21 mouse cellular contexts compared by ENCODE assay signal in the genomic region with DNA sequence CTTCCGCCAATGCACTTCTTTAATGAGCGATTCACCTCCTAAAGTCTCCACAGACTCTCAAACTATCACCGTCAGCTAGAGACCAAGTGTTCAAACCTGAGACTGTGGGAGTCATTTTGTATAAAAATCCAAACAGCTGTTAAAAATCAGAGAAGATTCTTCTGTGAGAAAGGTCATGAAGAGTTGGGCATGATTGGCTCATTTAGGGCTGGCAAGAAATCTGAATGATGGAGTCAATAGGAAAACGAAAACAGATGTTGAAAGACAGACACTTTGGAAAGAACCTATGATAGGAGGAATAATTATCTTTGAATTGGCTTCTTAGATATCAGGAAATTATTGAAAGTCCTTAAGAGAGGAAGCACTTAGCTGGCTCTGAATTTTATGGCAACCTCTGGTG. TPM values are rescaled to one million over a fixed set of nuclear protein-coding genes. Genes with fewer than 3 reads are reported as not detected.
"Had no signal": no experiment of that assay in that cellular context is flagged by ENCODE, and none has a peak within 500 bp of the region (broad histone marks: within the 10 kb centered on the region; RNA-seq: fewer than 3 reads in every experiment).

No protein-coding gene starts in this region.

- H3K27me3 ChIP-seq: lung, embryonic 15.5 days; midbrain, embryonic 13.5 days; midbrain, embryonic 15.5 days; neural tube, embryonic 12.5 days; stomach, embryonic 15.5 days had no signal

- H3K27ac ChIP-seq: lung, embryonic 15.5 days; macrophage; midbrain, embryonic 13.5 days; midbrain, embryonic 15.5 days; neural tube, embryonic 12.5 days; stomach, embryonic 15.5 days; stomach, postnatal 0 days had no signal

- DNase-seq: liver, postnatal 0 days; lung, adult 2 months; lung, postnatal 14 days; lung, postnatal 36 days; right cerebral cortex, postnatal 14 days; spleen, adult 18-20 months; thymus, postnatal 14 days; thymus, postnatal 36 days had no signal

- ATAC-seq: liver, postnatal 0 days; lung, postnatal 0 days; midbrain, embryonic 13.5 days; midbrain, embryonic 15.5 days had no signal

- H3K4me3 ChIP-seq: lung, embryonic 15.5 days; megakaryocyte, embryonic 14.5 days; midbrain, embryonic 13.5 days; midbrain, embryonic 15.5 days; neural tube, embryonic 12.5 days; stomach, embryonic 15.5 days had no signal

- H3K4me1 ChIP-seq: megakaryocyte, embryonic 14.5 days; midbrain, embryonic 13.5 days; midbrain, embryonic 15.5 days; neural tube, embryonic 12.5 days had no signal

- H3K9me3 ChIP-seq: lung, embryonic 15.5 days; megakaryocyte, embryonic 14.5 days; midbrain, embryonic 13.5 days; midbrain, embryonic 15.5 days; neural tube, embryonic 12.5 days; stomach, embryonic 15.5 days had no signal

- H3K9ac ChIP-seq: liver, postnatal 0 days; lung, embryonic 15.5 days; midbrain, embryonic 13.5 days; midbrain, embryonic 15.5 days; neural tube, embryonic 12.5 days; stomach, embryonic 15.5 days had no signal

- H3K36me3 ChIP-seq: lung, embryonic 15.5 days; midbrain, embryonic 13.5 days; midbrain, embryonic 15.5 days; neural tube, embryonic 12.5 days; stomach, embryonic 15.5 days had no signal

- H3K4me2 ChIP-seq: lung, embryonic 15.5 days; midbrain, embryonic 11.5 days; midbrain, embryonic 13.5 days; midbrain, embryonic 15.5 days; neural tube, embryonic 12.5 days; stomach, embryonic 15.5 days had no signal

RNA-seq across cellular contexts. Expression of a gene that starts 40.1 kb away (rescaled TPM):
- polyA plus RNA-seq: liver, postnatal 0 days; macrophage; midbrain, embryonic 11.5 days; midbrain, embryonic 13.5 days; midbrain, embryonic 15.5 days; midbrain, postnatal 0 days; neural tube, embryonic 12.5 days; neural tube, embryonic 14.5 days; testis, adult 2 months had no signal

RNA-seq across cellular contexts. Expression of a gene that starts 48.5 kb away (rescaled TPM):
- polyA plus RNA-seq: liver, postnatal 0 days; midbrain, embryonic 11.5 days; midbrain, embryonic 13.5 days; midbrain, embryonic 15.5 days; neural tube, embryonic 12.5 days; neural tube, embryonic 14.5 days; stomach, embryonic 15.5 days; testis, adult 2 months had no signal

RNA-seq across cellular contexts. Expression of a gene that starts 56.6 kb away (rescaled TPM):
- polyA plus RNA-seq: midbrain, embryonic 11.5 days; midbrain, embryonic 13.5 days; neural tube, embryonic 12.5 days; neural tube, embryonic 14.5 days had no signal
